Mouse (Mus musculus): ENCODE data around the gene Slc38a10.

Slc38a10 gene

DNA sequence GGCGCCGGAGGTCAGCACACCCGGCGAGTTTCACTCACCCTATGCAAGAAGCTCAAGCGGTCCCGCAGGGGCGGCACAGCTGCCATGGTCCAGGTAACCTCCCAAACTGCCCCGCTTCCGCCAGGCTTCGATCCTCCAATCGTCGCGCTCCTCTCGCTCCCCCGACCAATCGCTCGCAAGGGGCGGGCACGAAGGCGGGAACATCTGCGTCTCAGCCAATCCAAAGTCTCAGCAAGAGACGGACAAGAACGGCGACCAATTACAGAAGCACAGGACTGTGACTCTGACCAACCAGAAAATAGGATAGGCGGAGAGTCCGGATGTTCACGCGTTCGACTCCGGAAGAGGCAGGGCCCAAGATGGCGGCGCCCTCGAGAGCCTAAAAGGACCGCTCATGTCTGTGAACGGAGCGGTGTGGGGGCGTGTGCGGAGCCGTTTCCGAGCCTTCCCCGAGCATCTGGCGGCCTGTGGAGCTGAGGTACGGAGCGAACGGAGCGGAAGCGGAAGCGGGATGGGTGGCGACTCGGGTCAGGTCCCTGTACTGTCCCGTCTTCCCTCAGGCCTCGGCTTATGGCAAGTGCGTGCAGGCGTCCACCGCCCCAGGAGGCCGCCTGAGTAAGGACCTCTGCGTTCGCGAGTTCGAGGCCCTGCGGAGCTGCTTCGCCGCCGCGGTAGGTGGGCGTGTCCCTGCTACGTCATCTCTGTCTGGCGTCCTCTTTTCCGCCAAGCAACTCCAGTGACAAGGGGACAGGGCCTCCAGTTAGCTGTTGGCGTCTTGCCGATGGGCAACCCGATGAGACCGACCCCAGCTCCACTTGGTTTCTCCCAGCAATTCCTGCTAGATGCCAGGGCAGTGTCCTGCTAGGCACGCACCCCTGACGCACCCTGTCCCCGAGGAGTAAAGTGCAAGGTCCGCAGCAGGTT, 52.3 kb downstream of the Slc38a10 start, which contains the start of the genes Tepsin and Ndufaf8:
TSS of gene Tepsin (minus strand) at position 144 of the 924 bp plus-strand sequence.
TSS of gene Ndufaf8 (plus strand) at position 341 of the 924 bp plus-strand sequence.
- DNase-seq, result peak; percentile 95

DNA sequence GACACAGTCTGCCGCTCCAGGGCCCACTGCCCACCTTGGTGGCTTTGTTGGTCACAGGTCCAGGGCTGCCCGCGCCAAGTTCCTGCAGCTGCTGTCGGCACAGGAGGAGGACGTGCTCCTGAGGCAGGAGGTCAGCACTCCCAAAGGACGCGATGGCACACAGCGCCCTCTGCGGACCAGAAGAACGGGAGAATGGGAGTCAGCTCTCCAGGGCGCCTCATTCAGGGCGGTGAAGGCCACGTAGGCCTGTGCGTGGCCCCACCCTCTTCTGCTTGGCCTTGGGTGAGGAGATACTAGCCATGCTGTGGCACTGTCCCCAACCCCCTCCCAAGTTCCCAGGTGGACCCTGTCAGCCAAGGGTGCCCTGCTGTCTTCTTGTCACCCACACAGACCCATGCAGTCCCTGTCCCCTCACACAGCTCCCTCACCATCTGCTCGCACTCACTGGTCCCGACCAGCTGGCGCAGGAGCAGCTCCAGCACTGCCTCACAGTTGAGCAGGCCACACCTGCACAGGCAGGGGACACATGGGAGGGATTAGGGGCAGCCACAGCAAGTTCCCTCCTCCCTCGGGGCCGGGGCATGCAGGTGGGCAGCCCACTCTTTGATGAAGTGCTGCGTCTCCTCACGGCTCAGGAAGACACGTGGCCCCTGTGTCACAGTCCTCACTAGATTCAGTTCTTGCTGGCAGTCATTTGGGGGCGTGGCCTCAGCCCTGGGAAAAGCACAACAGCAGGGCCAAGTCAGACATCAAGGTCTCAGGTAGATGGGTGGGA, 58.1 kb downstream of the Slc38a10 start:
- no peak for DNase-seq

DNA sequence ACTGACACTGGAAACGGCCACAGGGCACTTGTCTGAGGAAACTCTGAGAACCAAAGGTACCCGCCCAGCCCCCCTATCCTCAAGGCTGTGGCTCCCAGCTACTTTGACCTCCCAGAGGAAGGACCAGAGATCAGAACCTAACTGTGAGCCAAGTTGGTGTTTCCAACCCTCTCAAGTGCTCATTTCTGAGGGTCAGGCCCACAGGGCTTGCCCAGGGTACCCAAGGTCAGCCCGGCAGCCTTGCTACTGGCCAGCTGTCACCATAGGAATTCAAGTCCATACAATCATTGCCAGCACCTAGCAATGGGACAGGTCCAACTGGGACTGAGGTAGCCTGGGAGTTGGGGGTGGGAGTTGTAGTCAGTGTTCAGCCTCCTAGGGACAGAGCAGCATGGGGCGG, 60.5 kb downstream of the Slc38a10 start:
- DNase-seq, result no peak

DNA sequence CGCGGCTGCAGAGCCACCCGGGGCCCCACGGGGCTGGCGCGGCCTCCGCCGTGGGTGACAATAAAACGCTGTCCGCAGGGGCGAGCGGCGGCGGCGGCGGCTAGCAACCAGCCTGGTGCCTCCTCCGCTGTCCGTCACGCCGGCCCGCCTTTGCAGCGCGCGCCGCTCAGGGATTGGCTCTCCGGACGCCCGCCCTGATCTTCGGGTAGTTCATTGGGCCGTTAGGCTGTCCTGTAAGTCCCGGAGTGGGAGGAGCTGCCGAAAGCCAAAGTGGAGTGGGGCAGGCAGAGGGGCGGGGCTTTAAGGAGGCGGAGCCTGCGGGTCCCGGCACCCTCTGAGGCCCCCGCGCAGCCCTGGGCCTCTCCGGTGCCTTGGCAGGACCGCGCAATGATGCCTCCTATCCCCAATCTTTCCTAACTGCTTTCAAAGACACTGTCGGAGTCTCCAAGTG, 64.4 kb downstream of the Slc38a10 start, which contains the start of gene Cep131:
TSS of gene Cep131 (minus strand) at position 126 of the 451 bp plus-strand sequence.
- peak; percentile 96 for DNase-seq

DNA sequence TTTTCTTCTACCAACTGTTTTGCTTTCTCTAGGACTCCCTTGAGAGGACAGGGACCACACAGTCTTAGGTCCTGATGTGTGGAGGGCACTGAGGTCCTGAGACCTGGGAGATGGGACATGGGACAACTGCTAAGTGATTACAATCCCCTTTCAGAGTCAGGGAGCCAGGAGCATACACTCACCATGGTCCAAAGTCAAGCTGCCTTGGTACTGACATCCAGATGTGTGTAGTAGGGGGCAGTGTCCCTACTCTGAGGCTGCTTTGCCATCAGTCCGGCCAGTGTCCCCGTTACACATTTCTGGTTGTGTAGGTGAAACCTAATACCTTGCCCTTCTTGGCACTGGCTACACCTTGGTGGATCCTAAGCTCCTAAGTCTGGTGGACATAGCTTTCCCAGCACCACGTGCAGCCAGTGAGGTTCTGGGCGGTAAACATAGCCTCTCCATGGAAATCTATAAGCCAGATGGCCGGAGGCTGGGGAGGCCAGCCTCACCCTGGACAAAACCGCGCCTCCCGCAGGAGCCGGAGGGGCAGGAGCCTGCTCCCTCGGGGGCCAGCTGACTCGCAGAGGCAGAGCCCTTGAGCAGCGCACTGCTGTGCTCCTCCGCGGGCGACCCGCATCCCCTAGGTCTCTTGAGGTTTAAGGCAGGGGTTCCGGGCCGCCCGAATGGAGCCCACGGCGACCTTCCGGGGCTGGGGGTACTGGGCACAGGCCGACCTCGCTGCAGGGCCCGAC, 65.1 kb downstream of the Slc38a10 start:
- no peak for DNase-seq

DNA sequence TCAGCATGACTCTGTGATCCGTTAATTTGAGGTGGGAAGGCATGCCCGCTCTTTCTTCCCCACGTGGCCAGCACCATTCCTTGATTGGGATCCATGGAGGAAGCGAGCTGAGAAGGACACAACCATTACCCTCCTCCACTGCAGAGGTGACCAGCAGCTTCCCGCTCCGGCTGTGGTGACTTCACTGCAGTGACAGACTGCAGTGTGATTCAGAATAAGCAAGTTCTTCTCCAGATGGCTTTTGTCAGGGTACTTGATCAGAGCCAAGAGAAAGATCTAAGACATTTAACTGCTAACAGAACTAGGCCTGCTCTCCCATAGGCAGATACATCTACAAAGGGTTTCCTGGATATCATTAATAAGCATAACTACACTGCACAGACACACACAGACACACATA, 70.9 kb downstream of the Slc38a10 start:
- no peak for DNase-seq

DNA sequence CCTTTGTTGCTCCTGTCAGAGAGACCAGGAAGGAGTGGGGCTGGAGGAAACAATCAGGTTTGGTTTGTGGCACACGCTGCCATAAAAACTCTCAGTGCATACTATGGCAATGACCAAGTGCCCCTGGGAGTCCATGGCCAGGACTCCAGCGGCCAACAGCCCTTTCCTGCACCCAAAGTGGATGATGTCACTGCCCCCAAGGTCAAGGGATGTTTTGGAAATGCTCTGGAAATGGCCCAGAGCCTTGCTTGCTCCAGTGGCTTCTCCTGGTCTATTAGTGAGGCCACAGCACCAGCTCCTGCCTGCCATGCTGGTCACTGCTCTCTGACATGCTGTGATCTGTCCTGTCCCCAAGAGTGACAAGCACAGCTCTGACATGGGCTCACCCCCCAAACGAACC, 75.0 kb downstream of the Slc38a10 start:
- DNase-seq, result no peak

DNA sequence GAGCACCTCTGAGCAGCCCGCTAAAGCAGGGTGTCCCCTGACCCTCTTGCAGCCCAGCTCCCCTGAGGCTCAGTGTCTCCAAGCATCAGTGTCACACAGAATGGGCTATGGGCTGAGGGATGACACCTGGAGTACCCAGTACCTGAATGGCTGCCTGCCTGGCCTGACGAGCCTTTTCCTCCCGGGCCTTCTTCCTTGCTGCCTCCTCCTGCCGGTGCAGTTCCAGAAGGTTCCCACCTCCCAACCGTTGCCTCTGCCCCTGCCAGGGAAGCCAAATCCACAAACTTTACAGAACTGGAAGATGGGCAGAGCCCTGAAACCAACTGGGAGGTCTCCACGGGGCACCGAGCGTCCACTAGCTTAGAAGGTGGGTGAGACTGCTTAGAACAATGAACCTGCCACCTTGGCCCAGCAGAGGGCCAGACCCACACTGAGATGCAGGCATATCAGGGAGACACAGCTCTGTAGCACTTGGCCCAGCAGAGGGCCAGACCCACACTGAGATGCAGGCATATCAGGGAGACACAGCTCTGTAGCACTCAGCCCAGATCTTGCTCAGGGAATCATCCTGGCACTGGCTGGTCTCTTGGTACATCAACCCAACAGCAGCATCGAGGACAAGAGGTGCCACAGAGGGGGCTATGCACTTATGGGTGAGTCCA, 78.0 kb downstream of the Slc38a10 start:
- DNase-seq, result no peak

DNA sequence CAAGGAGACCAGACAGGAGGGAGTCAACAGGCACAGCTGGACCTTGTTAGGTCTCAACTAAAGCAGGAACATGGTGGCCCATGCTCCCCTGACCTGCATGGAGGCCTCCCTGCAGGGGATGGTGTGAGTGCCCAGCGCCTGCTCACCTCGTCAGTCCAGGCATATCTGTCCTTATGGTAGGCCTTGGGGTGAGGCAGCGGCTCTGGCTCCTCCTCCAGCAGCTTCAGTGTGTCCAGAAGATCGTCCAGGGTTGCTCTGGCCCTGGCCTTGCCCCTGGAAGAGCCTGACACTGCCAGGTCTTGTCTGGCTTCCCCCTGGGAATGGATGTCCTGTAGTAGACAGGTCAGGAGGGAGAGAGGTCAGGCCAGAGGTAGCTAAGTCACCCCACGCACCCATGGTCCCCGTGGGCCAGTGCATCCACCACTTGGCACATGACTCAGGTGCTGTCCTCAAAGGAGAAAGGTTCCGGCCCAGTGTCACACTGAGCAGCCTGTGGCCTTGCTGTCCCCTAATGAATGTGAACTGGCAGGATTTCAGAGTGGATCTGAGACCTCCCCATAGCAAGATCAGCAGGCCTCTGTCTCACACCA, 79.3 kb downstream of the Slc38a10 start:
- no peak for DNase-seq

DNA sequence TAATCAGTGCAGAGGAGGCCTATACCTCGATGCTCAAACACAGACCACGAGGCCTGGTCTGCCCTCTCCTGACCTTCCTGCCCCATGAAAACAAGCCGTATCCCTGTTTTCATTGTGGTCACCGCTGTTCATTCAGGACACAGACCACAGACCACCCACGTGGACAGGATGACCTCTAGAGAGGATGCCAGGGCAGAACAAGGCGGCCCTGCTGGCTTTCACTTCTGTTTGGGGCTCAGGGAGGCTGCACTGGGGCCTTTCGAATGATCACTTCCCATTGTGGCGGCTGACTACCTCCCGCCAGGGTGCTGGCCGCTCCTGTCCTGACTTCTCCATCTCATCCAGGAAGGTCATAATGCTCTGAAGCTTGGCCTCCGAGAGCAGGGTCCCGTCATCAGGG, 80.1 kb downstream of the Slc38a10 start:
- no peak for DNase-seq

DNA sequence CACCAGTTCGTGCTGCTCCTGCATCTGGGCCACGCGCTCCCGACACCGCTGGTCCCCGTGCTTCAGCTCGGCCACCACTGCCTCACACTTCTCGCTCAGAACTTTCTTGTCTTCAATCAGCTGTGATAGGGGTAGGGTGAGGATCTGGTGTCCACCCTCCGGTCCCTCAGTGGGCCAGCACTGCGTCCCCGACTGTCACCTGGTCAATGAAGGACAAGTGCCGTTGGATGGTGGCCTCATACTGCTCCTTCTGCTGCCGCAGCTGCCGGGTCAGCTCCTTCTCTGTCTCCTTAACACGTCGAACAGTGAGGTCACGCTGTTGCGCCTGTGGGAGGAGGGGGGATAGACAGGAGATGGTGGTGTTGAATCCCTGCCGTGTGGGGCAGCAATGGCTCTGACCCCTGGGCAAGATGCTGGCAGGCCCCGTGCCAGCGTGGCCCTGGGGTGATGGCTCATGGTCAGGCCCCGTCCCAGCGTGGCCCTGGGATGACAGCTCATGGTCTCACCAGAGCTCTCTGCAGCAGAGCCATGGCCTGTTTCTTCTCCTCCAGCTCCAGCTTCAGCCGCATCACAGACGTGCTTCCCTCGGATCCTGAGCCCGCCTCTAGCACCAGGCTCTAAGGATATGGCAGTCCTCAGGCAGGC, 80.7 kb downstream of the Slc38a10 start:
- DNase-seq, result no peak

DNA sequence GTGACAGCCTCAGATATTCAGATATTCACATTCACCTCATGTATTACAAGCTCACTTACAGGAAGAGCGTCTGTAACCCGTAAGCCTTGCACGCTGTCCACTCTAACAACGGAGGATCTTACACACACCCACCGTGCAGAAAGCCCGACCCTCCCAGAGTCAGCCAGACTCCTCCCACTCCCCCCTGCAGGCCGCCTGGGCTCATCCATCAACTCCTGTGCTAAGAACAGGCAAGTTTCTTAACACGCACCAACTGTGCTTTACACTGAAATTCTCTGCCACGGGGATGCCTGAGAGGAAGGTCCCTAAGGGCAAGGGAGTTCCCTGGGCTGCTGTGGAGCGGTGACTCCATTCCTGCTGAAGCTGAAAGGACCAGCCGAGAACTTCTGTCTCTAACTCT, 81.9 kb downstream of the Slc38a10 start:
- DNase-seq, result no peak

DNA sequence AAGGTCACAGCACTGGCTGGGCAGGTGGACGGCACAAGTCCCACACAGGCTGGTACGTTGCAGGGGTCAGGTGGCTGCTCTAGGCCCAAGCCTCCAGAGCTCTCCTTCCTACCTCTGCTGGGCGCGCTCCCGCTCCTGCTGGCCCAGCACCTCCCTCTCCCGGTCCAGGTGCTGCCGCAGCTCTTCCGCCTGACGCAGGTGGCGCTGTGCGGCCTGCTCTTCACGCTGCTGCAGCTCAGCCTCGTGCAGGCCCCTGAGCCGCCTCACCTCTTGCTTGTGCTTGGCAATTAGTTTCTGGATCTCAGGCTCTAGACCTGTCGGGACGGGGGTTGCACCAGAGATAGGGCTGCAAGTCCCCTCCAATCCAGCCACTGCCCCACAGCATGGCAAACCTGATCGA, 83.3 kb downstream of the Slc38a10 start:
- no peak for DNase-seq

DNA sequence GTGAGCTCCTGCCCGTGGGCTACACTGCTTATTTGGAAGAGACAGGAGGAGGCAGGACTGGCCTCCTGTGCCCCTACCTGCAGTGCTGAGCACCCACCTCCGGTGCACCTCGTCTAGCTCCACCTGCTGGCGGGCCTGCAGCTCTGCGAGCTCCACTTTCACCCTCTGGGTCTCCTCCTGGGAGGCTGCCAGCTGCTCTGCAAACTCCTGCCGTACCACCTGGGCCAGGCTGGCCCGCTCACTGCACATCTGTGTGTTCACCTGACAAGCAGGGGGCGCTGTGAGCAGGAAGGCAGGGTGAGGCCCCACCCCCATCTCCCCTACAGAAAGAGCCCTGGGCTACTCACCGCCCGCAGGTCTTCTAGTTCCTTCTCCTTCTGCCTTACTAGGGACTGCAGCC, 85.9 kb downstream of the Slc38a10 start:
- DNase-seq, result peak; percentile 70

DNA sequence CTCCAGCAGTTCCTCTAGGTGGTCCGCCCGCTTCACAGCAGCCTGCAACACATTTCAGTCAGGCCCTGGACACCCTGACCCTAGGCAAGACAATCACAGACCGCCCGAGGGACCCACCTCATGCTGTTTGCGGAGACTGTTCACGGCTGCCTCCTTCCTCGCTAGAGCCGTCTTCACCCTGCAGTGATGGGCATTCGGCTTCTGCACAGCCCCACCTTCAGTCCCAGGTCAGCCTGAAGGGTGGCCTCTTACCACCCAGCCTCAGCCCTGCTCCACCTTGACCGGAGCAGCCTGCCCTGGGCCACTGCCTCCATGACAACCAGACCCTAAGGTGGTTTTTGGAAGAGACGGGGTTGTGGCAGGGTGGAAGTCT, 86.5 kb downstream of the Slc38a10 start:
- no peak for DNase-seq

DNA sequence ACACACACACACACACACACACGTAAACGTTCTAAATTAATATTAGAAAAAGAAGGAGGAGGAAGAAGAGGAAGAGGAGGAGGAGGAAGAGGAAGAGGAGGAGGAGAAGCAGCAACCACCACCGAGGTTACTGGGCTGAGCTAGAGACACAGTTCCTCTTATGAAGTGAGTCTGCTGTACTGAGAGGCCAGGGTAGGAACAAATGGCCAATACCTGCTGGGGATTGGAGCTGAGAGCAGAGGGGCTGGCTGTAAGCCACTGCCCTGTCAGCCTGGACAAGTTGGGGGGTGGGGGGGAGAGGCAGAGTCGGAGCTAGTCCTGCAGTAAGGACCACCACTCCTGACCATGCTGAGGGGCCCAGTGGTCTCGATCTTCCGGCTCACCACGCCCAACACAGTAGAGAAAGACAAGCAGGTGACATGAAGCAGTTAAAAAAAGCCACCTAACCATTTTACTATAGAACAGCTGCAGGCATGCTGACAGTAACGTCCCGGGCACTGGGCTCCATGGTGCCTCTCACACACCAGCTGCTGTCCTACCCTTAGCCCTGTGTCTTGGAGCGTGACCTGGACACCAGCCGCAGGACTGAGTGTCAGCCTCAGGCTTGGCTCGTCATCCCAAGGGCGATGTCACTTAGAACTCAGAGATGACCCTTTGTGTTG, 87.0 kb downstream of the Slc38a10 start:
- DNase-seq, result no peak

DNA sequence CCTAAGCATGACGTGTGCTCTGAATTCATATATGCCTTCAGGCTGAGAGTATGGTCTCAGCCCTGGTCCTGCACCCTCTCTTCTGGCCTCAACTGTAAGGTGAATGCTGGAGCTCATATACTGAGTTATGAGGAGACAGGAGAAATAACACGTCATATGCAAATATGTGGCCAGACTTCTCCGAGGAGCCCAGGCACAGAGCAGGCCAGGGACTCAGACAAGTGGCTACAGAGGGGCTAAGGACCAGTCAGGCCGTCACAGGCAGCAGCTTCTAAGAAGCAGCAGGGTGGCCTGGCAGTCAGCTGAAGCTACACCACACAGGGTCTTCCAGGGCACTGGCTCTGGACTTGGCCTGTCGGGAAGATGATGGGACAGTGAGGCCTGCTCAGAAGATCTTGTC, 87.8 kb downstream of the Slc38a10 start:
- no peak for DNase-seq

DNA sequence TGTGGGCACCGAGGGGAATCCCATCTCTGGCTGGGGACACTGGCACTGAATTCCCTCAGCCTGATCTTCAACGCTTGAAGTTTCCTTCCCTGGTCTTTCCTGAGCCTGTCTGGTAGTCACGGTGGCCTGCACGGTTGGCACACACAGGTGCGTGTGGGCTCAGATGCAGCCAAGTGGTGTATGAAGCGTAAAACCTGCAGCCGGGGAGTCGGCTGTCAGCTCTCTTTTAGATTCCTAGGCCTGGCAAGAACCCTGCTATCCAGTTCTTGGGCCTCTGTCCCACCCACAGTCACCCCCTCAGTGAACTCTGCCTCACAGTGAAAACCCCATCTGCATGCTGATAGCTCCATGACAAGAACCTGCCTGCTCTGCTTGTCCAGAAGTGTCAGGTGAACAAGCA, 90.5 kb downstream of the Slc38a10 start:
- no peak for DNase-seq

DNA sequence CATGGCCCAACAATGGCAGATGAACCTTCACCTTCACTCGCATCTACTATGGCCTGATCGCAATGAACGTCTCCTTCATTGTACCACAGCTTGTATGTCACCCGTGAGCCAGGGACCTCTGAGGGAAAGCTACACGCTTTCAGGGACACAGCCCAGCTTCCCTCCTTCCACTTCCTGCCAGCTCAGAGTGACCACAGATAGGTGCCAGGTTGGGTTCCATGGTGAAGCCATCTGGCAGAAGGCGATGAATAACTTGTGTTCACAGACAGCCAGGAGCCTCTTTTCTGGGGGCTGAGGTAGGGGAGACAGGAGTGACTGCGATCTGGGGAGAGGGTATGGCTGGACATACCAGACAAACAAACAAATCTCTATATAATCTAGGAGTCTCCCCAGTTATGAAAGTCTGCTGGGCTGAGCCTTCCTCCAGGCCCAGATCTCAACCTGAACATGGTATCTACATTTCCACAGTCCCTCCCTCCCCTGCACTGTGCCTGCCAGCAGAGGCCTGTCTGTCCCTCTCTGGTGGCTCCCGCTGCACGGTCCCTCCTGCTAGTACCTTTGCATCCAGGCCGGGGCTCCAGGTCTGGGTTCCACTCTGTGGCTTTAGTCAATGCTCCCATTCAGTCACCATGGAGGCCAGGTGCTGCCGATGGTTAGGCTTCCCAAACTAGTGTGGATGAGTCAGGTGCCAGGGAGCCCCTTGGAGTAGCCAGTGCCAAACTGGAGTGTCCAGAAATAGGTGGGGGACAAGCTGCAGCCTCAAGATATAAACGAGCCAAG, 95.0 kb downstream of the Slc38a10 start:
- DNase-seq, result no peak
